Mouse (Mus musculus) lung, adult 2 months (tissue): ENCODE measurements around the gene Trak1.

Source experiments
- CTCF ChIP-seq: fragments of 200-500 bp; IDR thresholded peaks from 2 replicates; pipeline ENCODE4 v1.5.1; 2011; ENCODE audit warnings: mild to moderate bottlenecking, low read length, control low read depth; ENCODE audit not compliant: insufficient read depth
- POLR2A ChIP-seq: fragments of 200-500 bp; IDR thresholded peaks from 2 replicates; pipeline ENCODE4 v1.6.1; 2011; ENCODE audit warnings: low read depth, mild to moderate bottlenecking, control low read depth, low read length, borderline replicate concordance; ENCODE audit errors: extremely low read depth

DNA sequence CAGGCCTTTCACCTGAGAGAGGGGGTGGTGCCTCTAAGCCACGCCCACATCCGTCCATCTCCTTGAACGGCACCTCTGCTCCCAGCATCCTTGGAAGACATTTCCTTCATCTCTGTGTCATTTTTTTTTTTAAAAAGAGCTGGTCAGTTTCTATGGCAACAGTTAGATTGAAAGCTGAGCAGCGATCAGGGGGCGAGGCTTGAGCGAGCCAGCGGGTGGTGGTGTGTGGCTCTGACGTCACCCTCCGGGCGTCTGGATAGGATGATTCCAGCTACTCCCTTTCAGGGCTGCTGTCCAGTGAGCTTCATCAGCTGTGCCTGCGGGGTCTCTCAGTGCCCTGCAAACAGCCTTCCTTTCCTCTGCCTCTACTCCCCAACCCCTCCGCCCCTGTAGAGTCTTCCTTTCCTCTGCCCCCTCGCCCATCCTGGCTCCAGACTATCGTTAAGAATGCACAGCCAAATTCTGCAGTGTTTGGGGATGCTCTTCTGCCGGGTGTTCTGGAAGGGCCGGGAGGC, 105.9 kb downstream of the Trak1 start:
- TF ChIP-seq POLR2A (no peak), CTCF (no peak)
